Mouse (Mus musculus) spleen, embryonic (tissue): ENCODE data around the gene Zmiz1.

ENCODE experiments used
- CTCF ChIA-PET: fragments of 350-600 bp; sonication (Branson Sonifier 250); formaldehyde crosslinking; loops from one replicate; lab custom pipeline; 2022; lab: Charles Lee

The Zmiz1 gene

GRCm38 (mm10) chr14:25665314-25665970, 206.5 kb downstream of the Zmiz1 start:
- CTCF ChIA-PET: no interaction called here

- CTCF ChIA-PET: no interaction called here
Observed at GRCm38 (mm10) chr14:25666668-25667376, 207.8 kb downstream of the Zmiz1 start.

GRCm38 (mm10) chr14:25667587-25667986, 208.6 kb downstream of the Zmiz1 start:
- CTCF ChIA-PET: no interaction called here

GRCm38 (mm10) chr14:25679625-25680024, 220.6 kb downstream of the Zmiz1 start:
- CTCF ChIA-PET: no interaction called here

- CTCF ChIA-PET: no interaction called here
Observed at GRCm38 (mm10) chr14:25682020-25682419, 223.0 kb downstream of the Zmiz1 start.

GRCm38 (mm10) chr14:25686216-25686945, 227.4 kb downstream of the Zmiz1 start:
- CTCF ChIA-PET: no interaction called here

- CTCF ChIA-PET: interaction anchor here (0.5 kb wide), 1 partner anchor 1201 kb away, joined by 3 read pairs; no protein-coding TSS in a partner anchor
Observed at GRCm38 (mm10) chr14:25686983-25687901, 228.3 kb downstream of the Zmiz1 start.

- CTCF ChIA-PET: no interaction called here
Observed at GRCm38 (mm10) chr14:25693271-25693887, 234.4 kb downstream of the Zmiz1 start.

GRCm38 (mm10) chr14:25693888-25694568, 235.0 kb downstream of the Zmiz1 start, which contains the start of gene Ppif:
Gene Ppif (plus strand): TSS chr14:25694154.
- CTCF ChIA-PET: interaction anchor here (0.9 kb wide), 1 partner anchor 47 kb away, joined by 3 read pairs; no protein-coding TSS in a partner anchor

- CTCF ChIA-PET: interaction anchor here (0.9 kb wide), 1 partner anchor 47 kb away, joined by 3 read pairs; no protein-coding TSS in a partner anchor
Observed at GRCm38 (mm10) chr14:25694569-25694897, 235.5 kb downstream of the Zmiz1 start.

GRCm38 (mm10) chr14:25695059-25695458, 236.1 kb downstream of the Zmiz1 start:
- CTCF ChIA-PET: interaction anchor here (0.9 kb wide), 1 partner anchor 46 kb away, joined by 3 read pairs; no protein-coding TSS in a partner anchor

- CTCF ChIA-PET: no interaction called here
Observed at GRCm38 (mm10) chr14:25696356-25696755, 237.4 kb downstream of the Zmiz1 start.

- CTCF ChIA-PET: no interaction called here
Observed at GRCm38 (mm10) chr14:25701986-25702385, 243.0 kb downstream of the Zmiz1 start.

- CTCF ChIA-PET: interaction anchor here (1.7 kb wide), 1 partner anchor 93 kb away, joined by 4 read pairs; no protein-coding TSS in a partner anchor
Observed at GRCm38 (mm10) chr14:25707691-25708181, 248.8 kb downstream of the Zmiz1 start.

- CTCF ChIA-PET: interaction anchor here (1.7 kb wide), 1 partner anchor 92 kb away, joined by 4 read pairs; no protein-coding TSS in a partner anchor
Observed at GRCm38 (mm10) chr14:25708451-25708850, 249.5 kb downstream of the Zmiz1 start.

- CTCF ChIA-PET: interaction anchor here (1.7 kb wide), 1 partner anchor 92 kb away, joined by 4 read pairs; no protein-coding TSS in a partner anchor
Observed at GRCm38 (mm10) chr14:25708917-25709316, 249.9 kb downstream of the Zmiz1 start.

GRCm38 (mm10) chr14:25710073-25710472, 251.1 kb downstream of the Zmiz1 start:
- CTCF ChIA-PET: no interaction called here

GRCm38 (mm10) chr14:25710681-25711080, 251.7 kb downstream of the Zmiz1 start:
- CTCF ChIA-PET: no interaction called here

- CTCF ChIA-PET: no interaction called here
Observed at GRCm38 (mm10) chr14:25711177-25711576, 252.2 kb downstream of the Zmiz1 start.

- CTCF ChIA-PET: no interaction called here
Observed at GRCm38 (mm10) chr14:25711602-25712001, 252.6 kb downstream of the Zmiz1 start.
